Mouse (Mus musculus) liver, embryonic 11.5 days (tissue): ENCODE measurements around the gene Fgfr2. TPM values are rescaled to one million over a fixed set of nuclear protein-coding genes. Genes with fewer than 3 reads are reported as not detected.

Source experiments
- ATAC-seq: fragments of 200-750 bp; cut with Nextera tagmentation; replicated peaks from 2 replicates; pipeline ENCODE4 v1.8.0; 2017; ENCODE audit warnings: moderate number of reproducible peaks, mild to moderate bottlenecking, moderate TSS enrichment, moderate library complexity; ENCODE audit not compliant: low FRiP score
- DNase-seq: peaks from one replicate; pipeline ENCODE4 v3.0.0-alpha.2; 2017; ENCODE audit warnings: low spot score
- H3K27ac ChIP-seq: fragments of 300-500 bp; sonication (generic); 2 replicates; pipeline ENCODE4 v1.5.1; 2014; ENCODE audit warnings: mild to moderate bottlenecking, low read depth, low read length, control low read depth
- H3K27me3 ChIP-seq: fragments of 300-500 bp; sonication (generic); replicated peaks from 2 replicates; pipeline ENCODE4 v1.6.1; 2014; ENCODE audit warnings: low read length, mixed read lengths; ENCODE audit not compliant: control insufficient read depth, insufficient read depth
- H3K36me3 ChIP-seq: fragments of 300-500 bp; sonication (generic); 2 replicates; pipeline ENCODE4 v1.6.1; 2014; ENCODE audit warnings: mild to moderate bottlenecking, low read length, moderate library complexity, mixed read lengths; ENCODE audit not compliant: control insufficient read depth, insufficient read depth
- H3K4me1 ChIP-seq: fragments of 300-500 bp; sonication (generic); replicated peaks from 2 replicates; pipeline ENCODE4 v1.6.1; 2014; ENCODE audit warnings: low read length, mixed read lengths; ENCODE audit not compliant: control insufficient read depth, insufficient read depth
- H3K4me2 ChIP-seq: fragments of 300-500 bp; sonication (generic); 2 replicates; pipeline ENCODE4 v1.6.1; 2014; ENCODE audit warnings: mild to moderate bottlenecking, control low read depth, moderate library complexity
- H3K4me3 ChIP-seq: fragments of 300-500 bp; sonication (generic); 2 replicates; pipeline ENCODE4 v1.5.1; 2014; ENCODE audit warnings: low read depth, low read length, control low read depth
- H3K9ac ChIP-seq: fragments of 300-500 bp; sonication (generic); 2 replicates; pipeline ENCODE4 v1.6.1; 2014; ENCODE audit warnings: low read depth, low read length, control low read depth
- H3K9me3 ChIP-seq: fragments of 300-500 bp; sonication (generic); 2 replicates; pipeline ENCODE4 v1.6.1; 2016; ENCODE audit warnings: low read length, inconsistent platforms, mixed read lengths; ENCODE audit not compliant: control insufficient read depth
- WGBS: fragments of 180-500 bp; shearing (Covaris S2); extraction: QIAGEN DNeasy Blood & Tissue Kit; methylation state at CpG from one replicate; pipeline ENCODE4 v1.1.7; 2014; 5-methylcytosine and 5-hydroxymethylcytosine counted together
- polyA plus RNA-seq: library from polyadenylated mRNA; unstranded; fragments of >200 nt; fragmentation: Nextera tagmentation; extraction: Ambion mirVana; gene quantifications from 2 replicates; pipeline ENCODE4 v1.2.1, GENCODE M21; 2014

Gene Fgfr2
- polyA plus RNA-seq, 1 experiment from 2014 or later: 32.6 TPM

DNA sequence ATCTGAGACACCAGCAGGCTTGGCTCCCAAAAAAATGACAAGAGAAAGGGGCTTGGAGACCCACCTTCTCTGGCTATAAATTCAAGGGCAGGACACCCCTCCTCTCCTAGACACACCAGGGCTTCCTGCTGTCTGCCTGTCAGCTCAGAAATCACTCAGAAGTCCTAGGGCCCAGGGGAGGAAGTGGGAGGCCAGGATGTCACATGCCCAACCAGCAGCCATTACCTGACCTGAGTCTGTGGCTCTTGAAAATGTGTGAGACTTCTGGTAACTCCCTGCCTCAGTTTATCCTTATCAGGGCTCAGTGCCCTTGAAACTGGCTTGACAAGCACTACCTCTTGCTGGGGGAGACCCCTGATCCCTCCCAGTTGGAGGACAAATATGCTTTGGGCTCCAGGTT, 423.5 kb downstream of the Fgfr2 start:
- H3K4me1 ChIP-seq: 0 out of 2 replicates have a peak, but pooled peaks cover 3% of the 10 kb centered on the region
- H3K4me3 ChIP-seq: no peak overlapping the region
- no peaks in the 10 kb centered on the region for H3K9me3 ChIP-seq
- H3K4me2 ChIP-seq: no peak overlapping the region
- no peak for ATAC-seq
- no peaks in the 10 kb centered on the region for H3K36me3 ChIP-seq
- no peaks in the 10 kb centered on the region for H3K27me3 ChIP-seq
- no peak overlapping the region for H3K9ac ChIP-seq
- DNase-seq: no peak
- no peak overlapping the region for H3K27ac ChIP-seq

GRCm38 (mm10) chr7:132699165-132699564, 424.0 kb downstream of the Fgfr2 start:
- no peak for ATAC-seq
- no peaks in the 10 kb centered on the region for H3K27me3 ChIP-seq
- H3K9ac ChIP-seq: no peak overlapping the region
- no peak overlapping the region for H3K4me3 ChIP-seq
- no peaks in the 10 kb centered on the region for H3K9me3 ChIP-seq
- no peak overlapping the region for H3K4me2 ChIP-seq
- WGBS: 75% methylated on average over 4 of the region's 4 CpGs
- H3K36me3 ChIP-seq: no peaks in the 10 kb centered on the region
- 0 out of 2 replicates have a peak, but pooled peaks cover 3% of the 10 kb centered on the region for H3K4me1 ChIP-seq
- no peak overlapping the region for H3K27ac ChIP-seq
- no peak for DNase-seq

DNA sequence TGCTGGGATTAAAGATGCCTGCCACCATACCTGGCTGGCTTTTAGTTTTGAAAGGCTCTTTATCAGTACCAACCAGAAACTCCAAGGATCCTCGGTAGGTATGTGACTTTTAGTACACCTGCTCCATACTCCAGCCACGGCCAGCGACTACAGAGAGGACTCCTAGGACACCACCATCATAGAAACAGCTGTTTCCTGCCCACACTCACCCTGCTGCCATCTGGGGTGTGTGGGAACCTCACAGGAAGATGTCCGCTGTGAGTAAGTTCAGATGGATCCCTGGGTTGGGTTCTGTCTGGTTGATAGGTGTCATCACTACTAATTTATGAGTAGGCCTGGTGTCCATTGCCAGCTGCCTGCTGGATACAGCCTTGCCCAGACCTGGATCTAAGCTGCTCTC, 424.4 kb downstream of the Fgfr2 start:
- 61% methylated on average over 4 of the region's 4 CpGs for whole genome bisulfite sequencing
- no peaks in the 10 kb centered on the region for H3K36me3 ChIP-seq
- no peak overlapping the region for H3K4me3 ChIP-seq
- H3K9ac ChIP-seq: no peak overlapping the region
- no peak for DNase-seq
- no peaks in the 10 kb centered on the region for H3K9me3 ChIP-seq
- H3K27ac ChIP-seq: no peak overlapping the region
- H3K4me2 ChIP-seq: no peak overlapping the region
- ATAC-seq: no peak
- 0 out of 2 replicates have a peak, but pooled peaks cover 3% of the 10 kb centered on the region for H3K4me1 ChIP-seq
- H3K27me3 ChIP-seq: no peaks in the 10 kb centered on the region

- no peaks in the 10 kb centered on the region for H3K27me3 ChIP-seq
- no peak overlapping the region for H3K4me2 ChIP-seq
- DNase-seq (no peak), ATAC-seq (no peak)
- H3K27ac ChIP-seq: no peak overlapping the region
- 88% methylated on average over 8 of the region's 8 CpGs for WGBS
- no peak overlapping the region for H3K9ac ChIP-seq
- no peak overlapping the region for H3K4me3 ChIP-seq
- H3K9me3 ChIP-seq: no peaks in the 10 kb centered on the region
- H3K36me3 ChIP-seq: no peaks in the 10 kb centered on the region
- no peaks in the 10 kb centered on the region for H3K4me1 ChIP-seq
Observed at GRCm38 (mm10) chr7:132697258-132697796, 425.8 kb downstream of the Fgfr2 start.

GRCm38 (mm10) chr7:132693561-132693960, 429.6 kb downstream of the Fgfr2 start:
- WGBS: 78% methylated on average over 2 of the region's 2 CpGs
- no peak overlapping the region for H3K9ac ChIP-seq
- ATAC-seq: no peak
- no peaks in the 10 kb centered on the region for H3K36me3 ChIP-seq
- no peak overlapping the region for H3K27ac ChIP-seq
- H3K27me3 ChIP-seq: no peaks in the 10 kb centered on the region
- peaks cover 3% of the 10 kb centered on the region for H3K4me1 ChIP-seq
- no peak overlapping the region for H3K4me2 ChIP-seq
- no peaks in the 10 kb centered on the region for H3K9me3 ChIP-seq
- H3K4me3 ChIP-seq: no peak overlapping the region
- DNase-seq: no peak

DNA sequence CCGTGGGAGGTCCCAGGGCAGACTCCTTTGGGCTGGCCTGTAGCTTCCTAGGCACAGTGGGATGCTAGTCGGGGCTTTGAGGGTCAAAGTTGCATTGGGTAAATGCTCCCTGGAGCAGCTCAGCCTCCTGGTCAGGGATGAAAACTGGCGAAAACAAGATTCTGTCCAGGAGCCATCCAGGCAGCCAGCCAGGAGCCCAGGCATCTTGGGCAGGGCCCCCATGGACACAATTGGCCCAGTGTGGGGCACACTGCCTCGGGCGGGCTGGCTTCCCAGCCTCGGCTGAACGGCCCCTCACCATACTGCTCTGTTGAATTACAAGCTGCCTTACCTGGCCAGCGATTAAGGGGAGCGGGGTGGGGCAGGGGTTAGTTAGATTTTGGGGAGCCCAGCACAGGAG, 430.4 kb downstream of the Fgfr2 start:
- DNase-seq: no peak
- H3K9ac ChIP-seq: no peak overlapping the region
- no peaks in the 10 kb centered on the region for H3K36me3 ChIP-seq
- H3K4me1 ChIP-seq: peaks cover 7% of the 10 kb centered on the region
- no peak overlapping the region for H3K4me2 ChIP-seq
- no peak overlapping the region for H3K27ac ChIP-seq
- WGBS: 84% methylated on average over 9 of the region's 9 CpGs
- ATAC-seq: no peak
- H3K4me3 ChIP-seq: no peak overlapping the region
- no peaks in the 10 kb centered on the region for H3K9me3 ChIP-seq
- H3K27me3 ChIP-seq: no peaks in the 10 kb centered on the region

DNA sequence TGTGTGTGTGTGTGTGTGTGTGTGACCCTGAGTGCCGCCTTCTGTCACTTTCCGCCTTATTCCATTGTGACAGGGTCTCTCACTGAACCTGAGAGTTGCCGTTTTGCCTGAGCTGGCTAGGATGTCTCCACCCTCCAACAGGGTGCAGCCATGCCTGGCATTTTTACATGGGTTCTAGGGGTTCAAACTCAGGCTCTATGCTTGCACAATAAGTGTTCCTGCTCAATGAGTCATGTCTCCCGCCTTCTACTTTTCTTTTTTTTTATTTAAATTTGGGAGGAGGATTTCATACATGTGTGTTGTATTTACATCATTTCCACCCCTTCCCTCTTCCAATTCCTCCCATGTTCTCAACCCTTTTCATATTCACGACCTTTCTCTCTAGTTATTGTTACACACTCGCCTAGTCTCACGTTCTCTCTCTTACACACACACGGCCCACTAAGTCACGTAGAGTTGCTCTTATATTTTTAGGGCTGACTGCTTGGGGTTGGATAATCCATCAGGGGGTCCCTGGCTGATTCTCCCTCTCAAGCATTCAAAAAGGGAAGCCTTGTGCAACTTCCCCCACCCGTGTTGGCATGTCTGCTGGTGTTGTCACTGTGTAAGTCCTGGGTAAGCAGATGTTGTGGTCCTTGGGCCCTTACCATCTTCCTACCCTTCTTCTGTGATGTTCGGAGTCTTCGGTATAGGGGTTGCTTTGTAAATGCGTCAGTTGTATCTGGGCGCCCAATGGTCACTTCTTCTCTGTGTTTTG, 432.3 kb downstream of the Fgfr2 start:
- WGBS: 84% methylated on average over 14 of the region's 14 CpGs
- Histone ChIP-seq H3K9me3 (no peaks in the 10 kb centered on the region), H3K4me3 (no peak overlapping the region), H3K27me3 (no peaks in the 10 kb centered on the region), H3K27ac (no peak overlapping the region), H3K9ac (no peak overlapping the region), H3K36me3 (no peaks in the 10 kb centered on the region), H3K4me2 (no peak overlapping the region), H3K4me1 (peaks cover 21% of the 10 kb centered on the region)
- no peak for DNase-seq
- no peak for ATAC-seq

DNA sequence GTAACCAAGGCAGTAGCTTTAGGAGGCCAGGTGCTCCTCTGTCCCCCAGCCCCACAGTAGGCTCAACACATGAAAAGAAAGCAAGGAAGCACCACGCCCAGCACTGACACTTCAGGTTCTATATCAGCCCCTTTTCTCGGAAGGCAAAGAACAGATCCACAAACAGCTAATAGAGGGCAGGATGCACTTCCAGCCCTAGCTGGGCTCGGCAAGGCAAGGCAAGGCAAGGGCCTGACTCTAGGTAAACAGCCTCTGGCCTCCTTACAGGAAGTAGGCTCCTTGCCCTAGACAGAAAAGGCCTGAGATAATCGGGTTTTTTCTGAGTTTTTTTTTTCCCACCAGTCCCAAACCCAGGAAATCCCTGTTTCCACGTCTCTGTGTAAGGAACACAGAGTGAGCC, 433.4 kb downstream of the Fgfr2 start:
- no peak for ATAC-seq
- no peaks in the 10 kb centered on the region for H3K27me3 ChIP-seq
- H3K4me2 ChIP-seq: no peak overlapping the region
- no peak for DNase-seq
- H3K4me1 ChIP-seq: peaks cover 22% of the 10 kb centered on the region
- 54% methylated on average over 5 of the region's 5 CpGs for WGBS
- no peak overlapping the region for H3K4me3 ChIP-seq
- H3K9ac ChIP-seq: no peak overlapping the region
- H3K9me3 ChIP-seq: no peaks in the 10 kb centered on the region
- H3K36me3 ChIP-seq: no peaks in the 10 kb centered on the region
- H3K27ac ChIP-seq: no peak overlapping the region

DNA sequence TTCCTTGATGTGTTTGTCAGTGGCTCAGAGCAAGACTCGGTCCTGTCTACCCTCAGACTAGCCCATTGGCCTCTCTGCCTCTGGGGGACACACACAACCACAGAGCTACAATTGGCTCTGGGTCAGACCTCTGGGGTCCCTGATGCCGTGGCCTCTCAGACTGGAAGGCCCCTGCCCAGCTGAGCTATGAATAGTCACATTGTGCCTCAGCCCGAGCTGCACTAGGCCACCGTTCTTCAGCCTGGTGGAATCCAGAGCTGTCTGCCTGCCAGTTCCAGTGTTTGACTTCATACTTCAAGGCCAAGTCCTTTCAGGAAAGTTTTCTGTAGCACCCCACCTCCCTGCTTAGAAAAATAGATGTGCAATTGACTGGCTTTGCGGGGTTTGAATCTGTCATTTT, 434.4 kb downstream of the Fgfr2 start:
- 75% methylated on average over 5 of the region's 5 CpGs for WGBS
- Histone ChIP-seq H3K4me2 (no peak overlapping the region), H3K9me3 (no peaks in the 10 kb centered on the region), H3K36me3 (no peaks in the 10 kb centered on the region), H3K27ac (no peak overlapping the region), H3K4me3 (no peak overlapping the region), H3K27me3 (no peaks in the 10 kb centered on the region), H3K4me1 (peaks cover 22% of the 10 kb centered on the region), H3K9ac (no peak overlapping the region)
- ATAC-seq: no peak
- no peak for DNase-seq
